Mouse (Mus musculus) heart, adult 2 months (tissue): ENCODE measurements around the gene Lst1.

Experiments
- CTCF ChIP-seq: fragments of 200-600 bp; IDR thresholded peaks from 2 replicates; pipeline ENCODE4 v1.8.1; 2022; ENCODE audit warnings: antibody characterized with exemption, mild to moderate bottlenecking, moderate library complexity
- EP300 ChIP-seq: fragments of 200-500 bp; IDR thresholded peaks from 2 replicates; pipeline ENCODE4 v1.6.1; 2011; ENCODE audit warnings: low read depth, low read length, control low read depth; ENCODE audit not compliant: insufficient read depth
- POLR2A ChIP-seq: fragments of 200-500 bp; IDR thresholded peaks from 2 replicates; pipeline ENCODE4 v1.6.1; 2011; ENCODE audit warnings: mild to moderate bottlenecking, low read depth, low read length, control low read depth; ENCODE audit not compliant: insufficient read depth

- TF ChIP-seq EP300: no peak
- TF ChIP-seq CTCF: no peak
- no peak for TF ChIP-seq POLR2A
Observed at GRCm38 (mm10) chr17:35175968-35176367, 12.3 kb downstream of the Lst1 start, which contains the start of gene Aif1.
